Mouse (Mus musculus): ENCODE data around the gene Acvr2b. TPM values are rescaled to one million over a fixed set of nuclear protein-coding genes. Genes with fewer than 3 reads are reported as not detected.
"Not testable (repeated sequence)": the region's sequence is repeated elsewhere in the genome, so short reads cannot be mapped to it uniquely, and the experiment has no call there.

Acvr2b gene
- total and polyA plus RNA-seq, 2 experiments from 2014 or later, result 32.1 to 35.6 TPM

GRCm38 (mm10) chr9:119363229-119363628 lies 38.7 kb upstream of the Acvr2b start:
- H3K4me2 ChIP-seq (ENCODE audit: low read depth, low read length, poor library complexity, severe bottlenecking), result no peak overlapping the region
- ATAC-seq (ENCODE audit: low FRiP score) (no peak), DNase-seq (ENCODE audit: low spot score) (no peak)
- no peaks in the 10 kb centered on the region for H3K9me3 ChIP-seq (ENCODE audit: low read length)
- H3K9ac ChIP-seq (replicated peaks; ENCODE audit: low read length, poor library complexity, severe bottlenecking), result no peak overlapping the region
- TF ChIP-seq CTCF (IDR thresholded peaks at IDR 0.05), result no peak
- no peaks in the 10 kb centered on the region for H3K27me3 ChIP-seq (ENCODE audit: insufficient read depth, low read length)
- no peaks in the 10 kb centered on the region for H3K36me3 ChIP-seq (ENCODE audit: insufficient read depth, low read length)
- no peak overlapping the region for H3K4me3 ChIP-seq (ENCODE audit: low read depth, low read length)
- no peak overlapping the region for H3K27ac ChIP-seq (ENCODE audit: low read depth, low read length)
- 91% methylated on average over 12 of the region's 12 CpGs for WGBS
- no peaks in the 10 kb centered on the region for H3K4me1 ChIP-seq (ENCODE audit: insufficient read depth, low read length)

- Histone ChIP-seq H3K4me3 (ENCODE audit: low read depth, low read length) (no peak within 1 kb of the TSS), H3K36me3 (ENCODE audit: insufficient read depth, low read length) (peaks cover 5% of the 10 kb centered on the region; the same call in 1 of the 2 replicates), H3K9me3 (ENCODE audit: low read length) (no peaks in the 10 kb centered on the region), H3K9ac (replicated peaks; ENCODE audit: low read length, poor library complexity, severe bottlenecking) (no peak within 1 kb of the TSS), H3K27ac (ENCODE audit: low read depth, low read length) (no peak within 1 kb of the TSS), H3K4me1 (ENCODE audit: insufficient read depth, low read length) (no peaks in the 10 kb centered on the region), H3K4me2 (ENCODE audit: low read depth, low read length, poor library complexity, severe bottlenecking) (no peak within 1 kb of the TSS), H3K27me3 (ENCODE audit: insufficient read depth, low read length) (no peaks in the 10 kb centered on the region)
- no peak for TF ChIP-seq CTCF (IDR thresholded peaks at IDR 0.05)
- no peak for ATAC-seq (ENCODE audit: low FRiP score)
- 74% methylated on average over 7 of the region's 7 CpGs for WGBS
- DNase-seq (ENCODE audit: low spot score), result no peak
Observed at GRCm38 (mm10) chr9:119365284-119365683, 36.6 kb upstream of the Acvr2b start, which contains the start of gene Slc22a14. Gene Slc22a14 (minus strand): TSS chr9:119365553.

- no peaks in the 10 kb centered on the region for H3K9me3 ChIP-seq (ENCODE audit: low read length)
- H3K4me2 ChIP-seq (ENCODE audit: low read depth, low read length, poor library complexity, severe bottlenecking), result no peak overlapping the region
- H3K27me3 ChIP-seq (ENCODE audit: insufficient read depth, low read length), result no peaks in the 10 kb centered on the region
- WGBS, result 97% methylated on average over 3 of the region's 3 CpGs
- ATAC-seq (ENCODE audit: low FRiP score), result no peak
- no peak for TF ChIP-seq CTCF (IDR thresholded peaks at IDR 0.05)
- H3K27ac ChIP-seq (ENCODE audit: low read depth, low read length), result no peak overlapping the region
- no peak overlapping the region for H3K4me3 ChIP-seq (ENCODE audit: low read depth, low read length)
- H3K36me3 ChIP-seq (ENCODE audit: insufficient read depth, low read length), result peaks cover 5% of the 10 kb centered on the region; the same call in 1 of the 2 replicates
- H3K4me1 ChIP-seq (ENCODE audit: insufficient read depth, low read length), result no peaks in the 10 kb centered on the region
- DNase-seq (ENCODE audit: low spot score), result no peak
- no peak overlapping the region for H3K9ac ChIP-seq (replicated peaks; ENCODE audit: low read length, poor library complexity, severe bottlenecking)
Observed at GRCm38 (mm10) chr9:119368367-119368766, 33.6 kb upstream of the Acvr2b start.

GRCm38 (mm10) chr9:119370770-119371169 lies 31.1 kb upstream of the Acvr2b start:
- TF ChIP-seq CTCF (IDR thresholded peaks at IDR 0.05), result peak; percentile 18; the same call in 1 of the 2 replicates
- WGBS, result 87% methylated on average over 4 of the region's 4 CpGs
- ATAC-seq (ENCODE audit: low FRiP score), result not testable (repeated sequence)

GRCm38 (mm10) chr9:119371251-119371650 lies 30.7 kb upstream of the Acvr2b start:
- DNase-seq (ENCODE audit: low spot score) (no peak), ATAC-seq (ENCODE audit: low FRiP score) (no peak)
- TF ChIP-seq CTCF (IDR thresholded peaks at IDR 0.05), result no peak
- Histone ChIP-seq H3K4me2 (ENCODE audit: low read depth, low read length, poor library complexity, severe bottlenecking) (no peak overlapping the region), H3K4me3 (ENCODE audit: low read depth, low read length) (no peak overlapping the region), H3K36me3 (ENCODE audit: insufficient read depth, low read length) (peaks cover 5% of the 10 kb centered on the region; the same call in 1 of the 2 replicates), H3K9ac (replicated peaks; ENCODE audit: low read length, poor library complexity, severe bottlenecking) (no peak overlapping the region), H3K27me3 (ENCODE audit: insufficient read depth, low read length) (no peaks in the 10 kb centered on the region), H3K27ac (ENCODE audit: low read depth, low read length) (no peak overlapping the region), H3K9me3 (ENCODE audit: low read length) (no peaks in the 10 kb centered on the region), H3K4me1 (ENCODE audit: insufficient read depth, low read length) (no peaks in the 10 kb centered on the region)
- 88% methylated on average over 4 of the region's 4 CpGs for WGBS

More at GRCm38 (mm10) chr9:119370770-119371169, 31.1 kb upstream of the Acvr2b start:
- not testable (repeated sequence) for H3K4me1 ChIP-seq (ENCODE audit: insufficient read depth, low read length); H3K9ac ChIP-seq (replicated peaks; ENCODE audit: low read length, poor library complexity, severe bottlenecking); H3K4me2 ChIP-seq (ENCODE audit: low read depth, low read length, poor library complexity, severe bottlenecking); H3K4me3 ChIP-seq (ENCODE audit: low read depth, low read length); H3K27me3 ChIP-seq (ENCODE audit: insufficient read depth, low read length); H3K27ac ChIP-seq (ENCODE audit: low read depth, low read length); DNase-seq (ENCODE audit: low spot score); H3K9me3 ChIP-seq (ENCODE audit: low read length); H3K36me3 ChIP-seq (ENCODE audit: insufficient read depth, low read length)

- ATAC-seq (ENCODE audit: low FRiP score), result no peak
- no peak overlapping the region for H3K9ac ChIP-seq (replicated peaks; ENCODE audit: low read length, poor library complexity, severe bottlenecking)
- H3K9me3 ChIP-seq (ENCODE audit: low read length), result no peaks in the 10 kb centered on the region
- no peak overlapping the region for H3K4me2 ChIP-seq (ENCODE audit: low read depth, low read length, poor library complexity, severe bottlenecking)
- DNase-seq (ENCODE audit: low spot score), result no peak
- H3K4me1 ChIP-seq (ENCODE audit: insufficient read depth, low read length), result no peaks in the 10 kb centered on the region
- no peaks in the 10 kb centered on the region for H3K36me3 ChIP-seq (ENCODE audit: insufficient read depth, low read length)
- no peaks in the 10 kb centered on the region for H3K27me3 ChIP-seq (ENCODE audit: insufficient read depth, low read length)
- no peak overlapping the region for H3K27ac ChIP-seq (ENCODE audit: low read depth, low read length)
- 80% methylated on average over 3 of the region's 3 CpGs for WGBS
- no peak for TF ChIP-seq CTCF (IDR thresholded peaks at IDR 0.05)
- H3K4me3 ChIP-seq (ENCODE audit: low read depth, low read length), result no peak overlapping the region
Observed at GRCm38 (mm10) chr9:119375008-119375407, 26.9 kb upstream of the Acvr2b start.
